Mouse (Mus musculus) ES-Bruce4 (cell line): Measurements from ENCODE around the gene Rbbp8nl. TPM values are rescaled to one million over a fixed set of nuclear protein-coding genes. Genes with fewer than 3 reads are reported as not detected.
A peak's percentile ranks its signal among the peaks of the same experiment; 100 is the strongest.

Experiments used
- H3K27ac ChIP-seq: 2 replicates; pipeline ENCODE4 v1.5.1; 2012; ENCODE audit warnings: low read length, inconsistent platforms; ENCODE audit not compliant: insufficient read depth
- H3K27me3 ChIP-seq: 2 replicates; pipeline ENCODE4 v1.6.1; 2012; ENCODE audit warnings: mild to moderate bottlenecking, low read length, inconsistent platforms; ENCODE audit not compliant: control insufficient read depth, poor library complexity, insufficient read depth, severe bottlenecking
- H3K36me3 ChIP-seq: 2 replicates; pipeline ENCODE4 v1.6.1; 2012; ENCODE audit warnings: inconsistent platforms, mild to moderate bottlenecking, low read length, moderate library complexity; ENCODE audit not compliant: control insufficient read depth, poor library complexity, insufficient read depth, severe bottlenecking
- H3K4me1 ChIP-seq: one replicate; pipeline ENCODE4 v1.8.1; 2011; ENCODE audit warnings: low read length; ENCODE audit not compliant: control insufficient read depth, insufficient read depth
- H3K4me3 ChIP-seq: 2 replicates; pipeline ENCODE4 v1.5.1; 2011; ENCODE audit warnings: low read depth, mild to moderate bottlenecking, low read length
- H3K9ac ChIP-seq: 2 replicates; pipeline ENCODE4 v1.6.1; 2012; ENCODE audit warnings: low read depth, mild to moderate bottlenecking, inconsistent platforms; ENCODE audit not compliant: poor library complexity, severe bottlenecking
- H3K9me3 ChIP-seq: replicated peaks from 2 replicates; pipeline ENCODE4 v1.6.1; 2012; ENCODE audit warnings: mild to moderate bottlenecking, low read length, inconsistent platforms; ENCODE audit not compliant: control insufficient read depth, poor library complexity, insufficient read depth, severe bottlenecking
- CTCF ChIP-seq: IDR thresholded peaks from one replicate; pipeline ENCODE4 v1.8.1; 2011; ENCODE audit warnings: low read depth, low read length
- EP300 ChIP-seq: IDR thresholded peaks from 2 replicates; pipeline ENCODE4 v1.6.1; 2011; ENCODE audit warnings: low read depth, low read length; ENCODE audit not compliant: insufficient read depth
- POLR2A ChIP-seq: IDR thresholded peaks from one replicate; pipeline ENCODE4 v1.8.1; 2011; ENCODE audit warnings: low read length; ENCODE audit not compliant: insufficient read depth
- polyA plus RNA-seq: library from polyadenylated mRNA; stranded (reverse); fragments of >200 nt; gene quantifications from 2 replicates; pipeline ENCODE4 v1.2.4, GENCODE M21; 2011; ENCODE audit warnings: low read depth; ENCODE audit not compliant: missing spikeins, insufficient read depth, insufficient read length

Gene Rbbp8nl
- polyA plus RNA-seq, result 1.7 and 1.8 TPM in 2 replicates

- H3K9ac ChIP-seq, result peak within 1 kb of the TSS; percentile 4
- H3K27me3 ChIP-seq, result no peaks in the 10 kb centered on the region
- H3K4me3 ChIP-seq, result peak within 1 kb of the TSS; percentile 35
- H3K27ac ChIP-seq, result peak within 1 kb of the TSS; percentile 83
- no peaks in the 10 kb centered on the region for H3K36me3 ChIP-seq
- no peaks in the 10 kb centered on the region for H3K9me3 ChIP-seq
- H3K4me1 ChIP-seq, result peaks cover 25% of the 10 kb centered on the region
- TF ChIP-seq POLR2A (no peak), EP300 (peak; percentile 83; the same call in 1 of the 2 replicates)
Observed at GRCm38 (mm10) chr2:180289440-180290108, at the start of gene Rbbp8nl. Gene Rbbp8nl (minus strand): TSS chr2:180289879.

DNA sequence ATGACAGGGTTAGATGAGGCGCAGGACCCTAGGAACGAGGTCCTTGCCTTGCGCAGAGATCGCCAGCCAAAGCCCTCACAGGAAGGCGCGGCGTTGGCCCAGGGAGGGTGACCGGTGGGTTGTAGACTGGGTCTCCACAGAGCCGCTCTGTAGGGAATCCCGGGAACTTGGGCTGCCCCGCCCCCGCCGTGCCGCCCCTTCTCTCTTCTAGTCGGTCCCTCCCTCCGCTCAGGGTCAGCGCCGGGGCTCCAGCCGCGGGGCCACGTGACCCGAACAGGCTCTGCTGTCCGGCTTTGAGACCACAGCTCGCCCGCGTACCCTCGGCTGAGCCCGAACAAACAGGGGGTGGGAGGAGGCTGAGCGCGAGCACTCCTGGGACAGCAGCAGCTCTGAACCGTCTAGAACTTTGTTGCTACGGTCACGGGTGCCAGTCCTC is 44.9 kb upstream of the Rbbp8nl start, which contains the start of gene Gata5:
Gene Gata5, minus strand, starts transcription at position 149 of the 436 bp plus-strand sequence.
- no peak for TF ChIP-seq EP300

GRCm38 (mm10) chr2:180333778-180334550 is 44.3 kb upstream of the Rbbp8nl start:
- no peak for TF ChIP-seq POLR2A
- no peak for TF ChIP-seq CTCF
- TF ChIP-seq EP300, result no peak
- H3K27ac ChIP-seq, result no peak overlapping the region
- peak overlapping the region; percentile 54 for H3K4me3 ChIP-seq
- H3K27me3 ChIP-seq, result peaks cover 12% of the 10 kb centered on the region; the same call in 1 of the 2 replicates
- no peaks in the 10 kb centered on the region for H3K36me3 ChIP-seq
- no peaks in the 10 kb centered on the region for H3K4me1 ChIP-seq
- H3K9me3 ChIP-seq, result no peaks in the 10 kb centered on the region
- H3K9ac ChIP-seq, result peak overlapping the region; percentile 9

More for the DNA sequence above, 44.9 kb upstream of the Rbbp8nl start, which contains the start of gene Gata5:
- H3K4me3 ChIP-seq, result peak within 1 kb of the TSS; percentile 54
- H3K9me3 ChIP-seq, result no peaks in the 10 kb centered on the region
- H3K36me3 ChIP-seq, result no peaks in the 10 kb centered on the region
- H3K9ac ChIP-seq, result peak within 1 kb of the TSS; percentile 9
- peaks cover 12% of the 10 kb centered on the region; the same call in 1 of the 2 replicates for H3K27me3 ChIP-seq
- H3K27ac ChIP-seq, result no peak within 1 kb of the TSS
- H3K4me1 ChIP-seq, result no peaks in the 10 kb centered on the region

GRCm38 (mm10) chr2:180329466-180329865 is 39.8 kb upstream of the Rbbp8nl start:
- H3K4me1 ChIP-seq, result no peaks in the 10 kb centered on the region
- H3K27me3 ChIP-seq, result peaks cover 12% of the 10 kb centered on the region; the same call in 1 of the 2 replicates
- no peaks in the 10 kb centered on the region for H3K9me3 ChIP-seq
- no peak for TF ChIP-seq POLR2A
- no peak for TF ChIP-seq CTCF
- no peak for TF ChIP-seq EP300
- H3K27ac ChIP-seq, result no peak overlapping the region
- H3K36me3 ChIP-seq, result no peaks in the 10 kb centered on the region
- no peak overlapping the region for H3K4me3 ChIP-seq
- H3K9ac ChIP-seq, result no peak overlapping the region

GRCm38 (mm10) chr2:180322674-180323355 is 33.1 kb upstream of the Rbbp8nl start:
- Histone ChIP-seq H3K9ac (no peak overlapping the region), H3K36me3 (no peaks in the 10 kb centered on the region), H3K27ac (no peak overlapping the region), H3K4me3 (no peak overlapping the region), H3K9me3 (no peaks in the 10 kb centered on the region), H3K27me3 (no peaks in the 10 kb centered on the region), H3K4me1 (no peaks in the 10 kb centered on the region)
- TF ChIP-seq EP300, result no peak
- no peak for TF ChIP-seq CTCF
